Mouse (Mus musculus): ENCODE results near the gene Fgr. TPM values are rescaled to one million over a fixed set of nuclear protein-coding genes. Genes with fewer than 3 reads are reported as not detected.

The Fgr gene
- total and polyA plus RNA-seq, 3 experiments = 0.04 to 0.24 (median 0.13) TPM

- Histone ChIP-seq H3K4me3 (replicated peaks in 1 of 3; ENCODE audit: low read depth in 2 of 3, low read length in 2 of 3, poor library complexity in 1 of 3) (no peak overlapping the region), H3K9me3 (replicated peaks; ENCODE audit: low read length) (no peaks in the 10 kb centered on the region), H3K4me2 (ENCODE audit: insufficient read depth, low read depth, poor library complexity, severe bottlenecking) (no peak overlapping the region), H3K27ac (ENCODE audit: insufficient read depth, low read depth) (no peak overlapping the region), H3K4me1 (ENCODE audit: control insufficient read depth in 1 of 2, insufficient read depth in 2 of 2) (peaks cover 2 to 61% of the 10 kb centered on the region in 2 experiments; a peak in 3 of 4 replicates), H3K36me3 (replicated peaks in 1 of 2; ENCODE audit: control insufficient read depth in 1 of 2, insufficient read depth in 1 of 2, low read length in 1 of 2) (peaks cover 2 to 82% of the 10 kb centered on the region in 2 experiments), H3K27me3 (replicated peaks) (no peaks in the 10 kb centered on the region), H3K79me2 (replicated peaks; ENCODE audit: control insufficient read depth, extremely low read depth, insufficient read depth, poor library complexity, severe bottlenecking) (no peaks in the 10 kb centered on the region), H3K9ac (ENCODE audit: insufficient read depth, low read depth) (no peak overlapping the region)
- TF ChIP-seq E2F4 (IDR thresholded peaks at IDR 0.05; ENCODE audit: insufficient replicate concordance, low read depth, low read length) (no peak), JUND (conservative IDR thresholded peaks at IDR 0.05; ENCODE audit: low read depth, low read length) (no peak), MXI1 (IDR thresholded peaks at IDR 0.05; ENCODE audit: low read depth, low read length) (no peak), NRF1 (IDR thresholded peaks at IDR 0.05; ENCODE audit: low read depth, low read length) (no peak), ZNF384 (IDR thresholded peaks at IDR 0.05; ENCODE audit: low read depth, low read length) (no peak), MEF2A (IDR thresholded peaks at IDR 0.05; ENCODE audit: borderline replicate concordance, low read depth, low read length) (no peak)
- in situ Hi-C loops (cut with MboI; ENCODE audit: low pct_ligation_motif_present, low pct_unique_long_range_greater_than_20kb, low sequenced_read_pairs) = no loop called here
- dilution Hi-C loops (cut with MboI; ENCODE audit: extremely low pct_ligation_motif_present, extremely low pct_unique_long_range_greater_than_20kb, low sequenced_read_pairs) = no loop called here
- no peak for DNase-seq (ENCODE audit: extremely low read depth)
These were observed 53.8 kb downstream of the Fgr start for GRCm38 (mm10) chr4:133027721-133028120.

DNA sequence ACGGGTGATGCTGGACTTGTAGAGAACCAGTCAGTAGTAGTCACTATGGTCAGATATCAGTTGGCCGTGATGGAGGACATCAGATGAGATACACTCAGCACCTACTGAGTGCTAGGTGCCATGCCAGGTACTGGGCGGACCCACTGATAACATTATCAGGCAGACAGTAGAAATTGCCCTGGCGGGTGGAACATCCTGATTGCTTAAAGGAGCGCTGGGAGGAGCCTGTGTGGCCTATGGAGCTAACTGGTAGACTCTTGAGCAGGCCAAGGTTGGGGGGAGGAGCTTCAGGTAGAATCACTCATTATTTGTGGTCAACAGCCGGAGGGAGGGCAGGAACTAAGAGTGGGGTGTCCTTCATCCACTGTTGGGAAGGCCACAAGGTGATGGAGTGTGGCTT is 54.3 kb downstream of the Fgr start:
- Histone ChIP-seq H3K36me3 (replicated peaks in 1 of 2; ENCODE audit: control insufficient read depth in 1 of 2, insufficient read depth in 1 of 2, low read length in 1 of 2) (peaks cover 2 to 82% of the 10 kb centered on the region in 2 experiments), H3K9ac (ENCODE audit: insufficient read depth, low read depth) (no peak overlapping the region), H3K9me3 (replicated peaks; ENCODE audit: low read length) (no peaks in the 10 kb centered on the region), H3K79me2 (replicated peaks; ENCODE audit: control insufficient read depth, extremely low read depth, insufficient read depth, poor library complexity, severe bottlenecking) (no peaks in the 10 kb centered on the region), H3K4me2 (ENCODE audit: insufficient read depth, low read depth, poor library complexity, severe bottlenecking) (no peak overlapping the region), H3K27me3 (replicated peaks) (no peaks in the 10 kb centered on the region), H3K4me3 (replicated peaks in 1 of 3; ENCODE audit: low read depth in 2 of 3, low read length in 2 of 3, poor library complexity in 1 of 3) (no peak overlapping the region), H3K4me1 (ENCODE audit: control insufficient read depth in 1 of 2, insufficient read depth in 2 of 2) (peaks cover 2 to 57% of the 10 kb centered on the region in 2 experiments; a peak in 3 of 4 replicates), H3K27ac (ENCODE audit: insufficient read depth, low read depth) (no peak overlapping the region)
- DNase-seq (ENCODE audit: extremely low read depth) = no peak
- in situ Hi-C loops (cut with MboI; ENCODE audit: low pct_ligation_motif_present, low pct_unique_long_range_greater_than_20kb, low sequenced_read_pairs) = no loop called here
- dilution Hi-C loops (cut with MboI; ENCODE audit: extremely low pct_ligation_motif_present, extremely low pct_unique_long_range_greater_than_20kb, low sequenced_read_pairs) = no loop called here
- TF ChIP-seq MAX (IDR thresholded peaks at IDR 0.05; ENCODE audit: low read length) = no peak

DNA sequence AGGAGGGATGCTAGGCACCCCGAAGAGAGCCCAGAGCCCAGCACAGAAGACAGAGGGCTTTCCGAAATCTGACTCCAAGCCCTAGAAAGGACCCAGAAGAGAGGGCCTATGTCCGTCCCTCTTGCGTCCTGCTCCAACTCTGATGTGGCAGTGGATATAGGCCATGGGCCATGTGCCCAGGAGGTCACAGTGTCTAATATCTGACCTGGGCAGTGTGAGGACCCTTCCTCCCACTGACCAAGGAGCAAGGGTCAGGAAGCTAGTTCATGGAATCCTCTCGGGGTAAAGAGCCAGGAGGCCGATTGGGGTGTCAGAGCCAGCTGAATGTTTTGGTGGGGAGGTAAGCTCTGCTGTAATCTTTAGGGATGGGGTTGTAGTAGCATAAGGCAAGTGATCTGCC is 55.0 kb downstream of the Fgr start:
- dilution Hi-C loops (cut with MboI; ENCODE audit: extremely low pct_ligation_motif_present, extremely low pct_unique_long_range_greater_than_20kb, low sequenced_read_pairs) = no loop called here

More for the DNA sequence above, 55.0 kb downstream of the Fgr start:
- H3K4me2 ChIP-seq (ENCODE audit: insufficient read depth, low read depth, poor library complexity, severe bottlenecking) = no peak overlapping the region
- no peaks in the 10 kb centered on the region for H3K79me2 ChIP-seq (replicated peaks; ENCODE audit: control insufficient read depth, extremely low read depth, insufficient read depth, poor library complexity, severe bottlenecking)
- H3K36me3 ChIP-seq (replicated peaks in 1 of 2; ENCODE audit: control insufficient read depth in 1 of 2, insufficient read depth in 1 of 2, low read length in 1 of 2) = peaks cover 2 to 83% of the 10 kb centered on the region in 2 experiments
- H3K4me3 ChIP-seq (replicated peaks in 1 of 3; ENCODE audit: low read depth in 2 of 3, low read length in 2 of 3, poor library complexity in 1 of 3) = no peak overlapping the region
- peaks cover 2 to 50% of the 10 kb centered on the region in 2 experiments; a peak in 3 of 4 replicates for H3K4me1 ChIP-seq (ENCODE audit: control insufficient read depth in 1 of 2, insufficient read depth in 2 of 2)
- in situ Hi-C loops (cut with MboI; ENCODE audit: low pct_ligation_motif_present, low pct_unique_long_range_greater_than_20kb, low sequenced_read_pairs) = no loop called here
- TF ChIP-seq MEF2A (IDR thresholded peaks at IDR 0.05; ENCODE audit: borderline replicate concordance, low read depth, low read length) (no peak), ZC3H11A (IDR thresholded peaks at IDR 0.05; ENCODE audit: low read depth, low read length) (no peak), MAX (IDR thresholded peaks at IDR 0.05; ENCODE audit: low read length) (no peak), PAX5 (IDR thresholded peaks at IDR 0.05; ENCODE audit: low read length) (no peak), JUN (IDR thresholded peaks at IDR 0.05; ENCODE audit: insufficient read depth, low read depth, low read length) (no peak)
- no peak overlapping the region for H3K27ac ChIP-seq (ENCODE audit: insufficient read depth, low read depth)
- no peaks in the 10 kb centered on the region for H3K9me3 ChIP-seq (replicated peaks; ENCODE audit: low read length)
- DNase-seq (ENCODE audit: extremely low read depth) = no peak
- H3K9ac ChIP-seq (ENCODE audit: insufficient read depth, low read depth) = no peak overlapping the region
- H3K27me3 ChIP-seq (replicated peaks) = no peaks in the 10 kb centered on the region
